Mouse (Mus musculus) forebrain, embryonic 10.5 days (tissue): ENCODE results near the gene Pglyrp1. TPM values are rescaled to one million over a fixed set of nuclear protein-coding genes. Genes with fewer than 3 reads are reported as not detected.
"Not testable (repeated sequence)": the region's sequence is repeated elsewhere in the genome, so short reads cannot be mapped to it uniquely, and the experiment has no call there.

Source experiments
- DNase-seq: peaks from one replicate; pipeline ENCODE4 v3.0.0-alpha.2; 2017; ENCODE audit warnings: low spot score; ENCODE audit errors: extremely low spot score
- H3K27ac ChIP-seq: fragments of 300-500 bp; sonication (generic); 2 replicates; pipeline ENCODE4 v1.5.1; 2016; ENCODE audit warnings: mild to moderate bottlenecking
- H3K27me3 ChIP-seq: fragments of 300-500 bp; sonication (generic); 2 replicates; pipeline ENCODE4 v1.6.1; 2016; ENCODE audit warnings: mild to moderate bottlenecking; ENCODE audit not compliant: poor library complexity, severe bottlenecking
- H3K36me3 ChIP-seq: fragments of 300-500 bp; sonication (generic); replicated peaks from 2 replicates; pipeline ENCODE4 v1.6.1; 2016; ENCODE audit warnings: mild to moderate bottlenecking, moderate library complexity
- H3K4me1 ChIP-seq: fragments of 300-500 bp; sonication (generic); 2 replicates; pipeline ENCODE4 v1.6.1; 2016
- H3K4me3 ChIP-seq: fragments of 300-500 bp; sonication (generic); 2 replicates; pipeline ENCODE4 v1.5.1; 2016; ENCODE audit warnings: mild to moderate bottlenecking, moderate library complexity
- H3K9me3 ChIP-seq: fragments of 300-500 bp; sonication (generic); 2 replicates; pipeline ENCODE4 v1.6.1; 2016; ENCODE audit warnings: mild to moderate bottlenecking, moderate library complexity
- WGBS: fragments of 180-500 bp; shearing (Covaris S2); methylation state at CpG from one replicate; pipeline ENCODE4 v1.1.7; 2016; 5-methylcytosine and 5-hydroxymethylcytosine counted together
- polyA plus RNA-seq: library from polyadenylated mRNA; unstranded; fragments of >200 nt; fragmentation: Nextera tagmentation; extraction: Ambion mirVana; gene quantifications from 2 replicates; pipeline ENCODE4 v1.2.1, GENCODE M21; 2016

Pglyrp1 gene
- polyA plus RNA-seq, result 0.93 and 1.0 TPM in 2 replicates

GRCm38 (mm10) chr7:18871031-18871430 is at the start of gene Pglyrp1:
Gene Pglyrp1, plus strand, starts transcription at chr7:18871331.
- not testable (repeated sequence) for H3K9me3 ChIP-seq, H3K4me3 ChIP-seq, DNase-seq, H3K27me3 ChIP-seq, H3K36me3 ChIP-seq, H3K27ac ChIP-seq
- 92% methylated on average over 1 of the region's 8 CpGs for WGBS
- peaks cover 11% of the 10 kb centered on the region for H3K4me1 ChIP-seq

DNA sequence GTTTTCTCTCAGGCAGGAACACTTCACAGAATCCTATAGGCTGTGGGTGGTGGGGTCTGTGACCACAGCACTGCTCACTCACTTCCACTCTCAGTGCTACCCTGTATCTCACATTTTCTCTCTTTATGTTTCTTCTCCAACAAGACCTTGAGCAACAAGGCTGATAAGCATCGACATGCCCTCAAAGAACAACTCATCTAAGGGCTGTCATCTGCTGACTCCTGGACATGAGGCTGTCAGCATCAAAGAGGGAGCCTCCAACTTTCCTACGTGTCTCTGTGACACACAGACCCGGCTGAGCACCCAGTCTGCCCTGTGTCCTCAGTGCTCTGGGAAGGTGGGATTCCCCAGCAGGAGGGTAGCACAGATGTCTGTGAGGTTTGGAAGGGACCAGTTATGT is 49.6 kb upstream of the Pglyrp1 start, which contains the start of gene Psg17:
Gene Psg17, minus strand, starts transcription at position 101 of the 400 bp plus-strand sequence.
- no peaks in the 10 kb centered on the region for H3K36me3 ChIP-seq
- H3K9me3 ChIP-seq, result no peaks in the 10 kb centered on the region
- DNase-seq, result no peak
- no peak within 1 kb of the TSS for H3K4me3 ChIP-seq
- no peaks in the 10 kb centered on the region for H3K27me3 ChIP-seq
- H3K27ac ChIP-seq, result no peak within 1 kb of the TSS
- H3K4me1 ChIP-seq, result no peaks in the 10 kb centered on the region
- 82% methylated on average over 3 of the region's 3 CpGs for WGBS

DNA sequence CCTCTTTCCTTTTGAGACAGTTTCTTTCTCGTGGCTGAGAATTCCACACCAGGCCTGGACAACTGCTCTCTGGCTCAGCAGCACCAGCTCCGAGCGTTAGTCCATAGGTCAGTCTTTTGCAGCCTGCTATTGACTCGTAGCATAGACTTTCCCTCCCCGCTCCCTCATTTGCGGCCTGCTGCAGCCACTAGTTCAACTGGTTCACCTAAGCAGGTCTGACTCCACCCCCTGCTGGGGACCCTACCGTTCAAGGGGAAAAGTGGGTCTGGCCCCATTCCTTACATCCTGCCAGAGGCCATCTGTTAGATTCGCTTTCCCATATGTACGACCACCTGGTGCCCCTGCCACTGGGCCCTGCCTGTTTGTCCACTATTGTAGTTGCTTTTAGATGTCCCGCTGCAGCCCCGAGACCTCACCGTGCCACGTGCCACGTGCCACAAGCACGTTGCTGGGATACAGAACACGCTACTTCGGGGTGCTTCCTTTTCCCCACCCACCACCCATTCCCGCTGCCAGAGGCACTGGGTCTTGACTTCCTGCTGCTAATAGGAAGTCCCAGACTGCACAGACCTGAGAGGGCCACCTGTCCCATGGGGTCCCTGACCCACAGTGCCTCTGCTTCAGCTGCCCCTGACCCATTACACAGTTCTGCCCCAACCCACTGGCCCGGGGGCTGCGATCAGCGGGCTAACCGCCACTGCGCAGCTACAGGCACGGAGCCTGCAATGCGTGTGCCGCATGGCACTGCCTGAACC is 43.2 kb upstream of the Pglyrp1 start:
- H3K27ac ChIP-seq, result no peak overlapping the region
- 64% methylated on average over 26 of the region's 26 CpGs for WGBS
- H3K36me3 ChIP-seq, result no peaks in the 10 kb centered on the region
- no peaks in the 10 kb centered on the region; the same call in 1 of the 2 replicates for H3K9me3 ChIP-seq
- H3K4me3 ChIP-seq, result no peak overlapping the region
- H3K4me1 ChIP-seq, result peaks cover 6% of the 10 kb centered on the region
- H3K27me3 ChIP-seq, result no peaks in the 10 kb centered on the region
- no peak for DNase-seq

GRCm38 (mm10) chr7:18828592-18828991 is 42.5 kb upstream of the Pglyrp1 start:
- no peaks in the 10 kb centered on the region for H3K27me3 ChIP-seq
- no peaks in the 10 kb centered on the region; the same call in 1 of the 2 replicates for H3K9me3 ChIP-seq
- no peak overlapping the region for H3K27ac ChIP-seq
- no peak overlapping the region for H3K4me3 ChIP-seq
- DNase-seq, result no peak
- peaks cover 6% of the 10 kb centered on the region for H3K4me1 ChIP-seq
- H3K36me3 ChIP-seq, result no peaks in the 10 kb centered on the region
- WGBS, result 64% methylated on average over 9 of the region's 9 CpGs

DNA sequence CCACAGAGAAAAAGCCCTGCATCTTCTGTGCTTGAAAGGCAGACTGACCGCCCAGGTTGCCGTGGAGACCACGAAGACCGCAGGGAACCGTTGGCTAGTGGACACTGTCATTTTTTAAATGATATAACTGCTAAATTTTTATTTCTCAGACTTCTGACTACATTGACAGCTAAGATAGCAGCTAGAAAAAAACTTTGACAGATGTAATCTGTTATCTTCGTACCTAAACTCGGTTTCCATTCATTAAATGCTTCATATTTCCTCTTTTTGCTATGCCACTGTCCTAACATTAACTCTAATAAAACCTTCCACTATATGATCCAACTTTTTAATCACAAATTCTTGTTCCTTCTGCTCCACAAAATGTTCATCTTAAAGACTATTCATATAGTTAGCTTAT is 41.6 kb upstream of the Pglyrp1 start:
- 91% methylated on average over 7 of the region's 7 CpGs for WGBS
- Histone ChIP-seq H3K27me3 (no peaks in the 10 kb centered on the region), H3K36me3 (no peaks in the 10 kb centered on the region)

DNA sequence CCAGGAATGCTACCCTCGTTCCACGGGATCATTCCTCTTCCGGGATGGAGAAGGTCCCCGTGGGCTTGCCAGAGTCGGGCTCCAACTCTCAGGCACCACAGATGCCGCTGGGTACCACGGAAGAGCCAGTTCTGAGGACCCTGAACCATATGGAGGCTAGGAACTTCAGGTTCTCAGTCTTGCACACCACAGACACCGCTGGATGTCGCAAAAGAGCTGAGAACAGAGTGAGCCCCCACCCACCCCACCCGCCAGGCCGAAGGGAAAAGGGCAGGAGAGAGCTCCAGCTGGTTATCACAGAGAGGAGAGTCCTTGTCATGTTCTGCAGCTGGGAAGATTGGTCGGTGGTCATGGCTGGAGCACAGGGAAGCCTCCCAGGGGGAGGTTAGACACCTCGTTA is 38.8 kb upstream of the Pglyrp1 start:
- Histone ChIP-seq H3K27me3 (no peaks in the 10 kb centered on the region), H3K9me3 (no peaks in the 10 kb centered on the region; the same call in 1 of the 2 replicates), H3K4me1 (peaks cover 6% of the 10 kb centered on the region), H3K36me3 (no peaks in the 10 kb centered on the region), H3K27ac (no peak overlapping the region), H3K4me3 (no peak overlapping the region)
- 53% methylated on average over 13 of the region's 13 CpGs for WGBS
- DNase-seq, result no peak

More for the DNA sequence above, 41.6 kb upstream of the Pglyrp1 start:
- Histone ChIP-seq H3K9me3 (no peaks in the 10 kb centered on the region; the same call in 1 of the 2 replicates), H3K4me1 (peaks cover 6% of the 10 kb centered on the region), H3K4me3 (no peak overlapping the region), H3K27ac (no peak overlapping the region)
- DNase-seq, result no peak

GRCm38 (mm10) chr7:18839865-18840264 is 31.3 kb upstream of the Pglyrp1 start, which contains the start of gene Mill2:
Gene Mill2, plus strand, starts transcription at chr7:18839966.
- Histone ChIP-seq H3K4me3 (peak within 1 kb of the TSS; percentile 49), H3K27me3 (no peaks in the 10 kb centered on the region), H3K36me3 (no peaks in the 10 kb centered on the region), H3K27ac (peak within 1 kb of the TSS; percentile 80), H3K4me1 (peaks cover 15% of the 10 kb centered on the region), H3K9me3 (no peaks in the 10 kb centered on the region)
- WGBS, result 28% methylated on average over 3 of the region's 3 CpGs
- no peak for DNase-seq

GRCm38 (mm10) chr7:18840386-18841173 is 30.6 kb upstream of the Pglyrp1 start:
- H3K4me3 ChIP-seq, result peak overlapping the region; percentile 49
- H3K27ac ChIP-seq, result peak overlapping the region; percentile 80
- WGBS, result 4% methylated on average over 14 of the region's 17 CpGs
- peak; percentile 50 for DNase-seq
- H3K36me3 ChIP-seq, result no peaks in the 10 kb centered on the region
- no peaks in the 10 kb centered on the region for H3K9me3 ChIP-seq
- H3K4me1 ChIP-seq, result peaks cover 15% of the 10 kb centered on the region
- H3K27me3 ChIP-seq, result no peaks in the 10 kb centered on the region

GRCm38 (mm10) chr7:18841174-18841567 is 30.0 kb upstream of the Pglyrp1 start:
- H3K36me3 ChIP-seq, result no peaks in the 10 kb centered on the region
- WGBS, result 77% methylated on average over 1 of the region's 1 CpGs
- H3K27ac ChIP-seq, result peak overlapping the region; percentile 72
- H3K4me3 ChIP-seq, result peak overlapping the region; percentile 49; the same call in 1 of the 2 replicates
- no peaks in the 10 kb centered on the region for H3K27me3 ChIP-seq
- peaks cover 15% of the 10 kb centered on the region for H3K4me1 ChIP-seq
- no peak for DNase-seq
- H3K9me3 ChIP-seq, result no peaks in the 10 kb centered on the region

- WGBS, result 51% methylated on average over 5 of the region's 5 CpGs
- Histone ChIP-seq H3K27ac (no peak overlapping the region), H3K9me3 (no peaks in the 10 kb centered on the region), H3K36me3 (no peaks in the 10 kb centered on the region), H3K4me3 (no peak overlapping the region), H3K4me1 (peaks cover 15% of the 10 kb centered on the region), H3K27me3 (no peaks in the 10 kb centered on the region)
- no peak for DNase-seq
Observed at GRCm38 (mm10) chr7:18844811-18845210, 26.3 kb upstream of the Pglyrp1 start.

DNA sequence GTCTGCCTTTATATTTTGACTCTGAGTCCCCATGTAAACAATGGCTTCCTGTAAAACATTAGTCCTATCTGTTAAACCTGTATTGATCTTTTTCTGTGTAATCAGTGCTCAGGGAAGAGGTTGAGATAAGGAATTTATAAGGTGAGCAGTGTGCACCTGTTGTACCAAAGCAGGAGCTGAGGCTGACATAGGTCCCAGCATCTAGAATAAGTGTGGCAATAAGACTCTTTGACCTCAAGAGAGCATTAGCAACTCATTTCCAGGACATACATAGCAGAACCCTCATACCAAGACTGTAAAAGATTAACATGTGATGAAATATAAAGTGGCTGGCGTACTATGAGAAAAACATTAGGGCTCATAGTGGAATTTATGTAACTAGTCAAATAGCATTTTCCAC is 22.7 kb upstream of the Pglyrp1 start:
- WGBS, result 94% methylated on average over 1 of the region's 1 CpGs
- no peak for DNase-seq
- Histone ChIP-seq H3K27ac (no peak overlapping the region), H3K4me1 (0 out of 2 replicates have a peak, but pooled peaks cover 4% of the 10 kb centered on the region), H3K27me3 (no peaks in the 10 kb centered on the region), H3K36me3 (no peaks in the 10 kb centered on the region), H3K9me3 (no peaks in the 10 kb centered on the region), H3K4me3 (no peak overlapping the region)

GRCm38 (mm10) chr7:18858310-18858916 is 12.7 kb upstream of the Pglyrp1 start:
- Histone ChIP-seq H3K27ac (peak overlapping the region; percentile 66), H3K4me3 (no peak overlapping the region), H3K36me3 (no peaks in the 10 kb centered on the region), H3K27me3 (no peaks in the 10 kb centered on the region), H3K4me1 (peaks cover 4% of the 10 kb centered on the region; the same call in 1 of the 2 replicates), H3K9me3 (peaks cover under 1% of the 10 kb centered on the region; the same call in 1 of the 2 replicates)
- no peak for DNase-seq
- WGBS, result 72% methylated on average over 5 of the region's 5 CpGs
